ENCODE assay signal across 21 mouse cellular contexts in the genomic region with DNA sequence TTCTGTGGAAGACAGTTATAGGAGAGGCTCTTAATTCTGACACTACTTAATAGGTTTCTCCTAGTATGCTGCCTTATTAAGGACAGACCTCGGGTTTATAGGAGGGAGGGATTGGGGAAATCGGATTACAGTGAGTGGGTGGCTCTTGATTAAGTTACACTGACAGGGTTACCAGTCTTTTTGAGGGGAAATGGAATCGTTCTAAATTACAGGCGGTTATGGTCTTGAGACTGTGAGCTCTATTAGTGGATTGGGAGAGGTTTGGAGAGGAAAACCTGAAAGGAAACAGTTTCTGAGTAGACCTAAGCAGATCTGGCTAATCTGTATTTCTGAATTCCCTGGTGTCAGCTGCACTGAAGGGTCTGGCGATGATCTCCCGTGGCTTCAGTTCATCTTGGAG. TPM values are rescaled to one million over a fixed set of nuclear protein-coding genes. Genes with fewer than 3 reads are reported as not detected.
DNase-seq lines count a peak whose midpoint lies in the region; ATAC-seq and TF ChIP-seq lines count a peak whose summit lies in the region.
"Had no signal": no experiment of that assay in that cellular context is flagged by ENCODE, and none has a peak within 500 bp of the region (broad histone marks: within the 10 kb centered on the region; RNA-seq: fewer than 3 reads in every experiment).

No protein-coding gene starts in this region.

- 4% methylated on average over 6 of the region's 6 CpGs for WGBS in neural tube, embryonic 15.5 days
- 4% methylated on average over 6 of the region's 6 CpGs for WGBS in embryonic facial prominence, embryonic 13.5 days
- 2% methylated on average over 6 of the region's 6 CpGs for WGBS in forebrain, embryonic 14.5 days
- WGBS in stomach, postnatal 0 days: 11% methylated on average over 6 of the region's 6 CpGs

- H3K9ac ChIP-seq in neural tube, embryonic 15.5 days (replicated peaks): no peak overlapping the region
- no peak overlapping the region for H3K9ac ChIP-seq in embryonic facial prominence, embryonic 13.5 days
- peak overlapping the region; percentile 73; the same call in 1 of the 2 replicates for H3K9ac ChIP-seq in forebrain, embryonic 14.5 days (ENCODE audit: low read length)
- H3K9ac ChIP-seq in stomach, postnatal 0 days (ENCODE audit: low read length): no peak overlapping the region
- H3K9ac ChIP-seq: heart, embryonic 12.5 days; hindbrain, embryonic 15.5 days had no signal

- H3K36me3 ChIP-seq in neural tube, embryonic 15.5 days: no peaks in the 10 kb centered on the region
- H3K36me3 ChIP-seq in embryonic facial prominence, embryonic 13.5 days: peaks cover 9% of the 10 kb centered on the region; the same call in 1 of the 2 replicates
- peaks cover 9% of the 10 kb centered on the region; the same call in 1 of the 2 replicates for H3K36me3 ChIP-seq in forebrain, embryonic 14.5 days (ENCODE audit: control insufficient read depth, insufficient read depth, low read length)
- H3K36me3 ChIP-seq in stomach, postnatal 0 days (ENCODE audit: control insufficient read depth, insufficient read depth, low read length): no peaks in the 10 kb centered on the region
- H3K36me3 ChIP-seq: heart, embryonic 12.5 days; hindbrain, embryonic 15.5 days had no signal

- peaks cover 30% of the 10 kb centered on the region for H3K4me1 ChIP-seq in neural tube, embryonic 15.5 days
- peaks cover 59% of the 10 kb centered on the region for H3K4me1 ChIP-seq in embryonic facial prominence, embryonic 13.5 days
- peaks cover 17% of the 10 kb centered on the region for H3K4me1 ChIP-seq in forebrain, embryonic 14.5 days (ENCODE audit: control insufficient read depth, insufficient read depth, low read length)
- no peaks in the 10 kb centered on the region for H3K4me1 ChIP-seq in stomach, postnatal 0 days (replicated peaks; ENCODE audit: control insufficient read depth, insufficient read depth)

- no peak for TF ChIP-seq EP300 in stomach, postnatal 0 days (optimal IDR thresholded peaks at IDR 0.05)

- ATAC-seq in neural tube, embryonic 15.5 days (ENCODE audit: low FRiP score): no peak
- ATAC-seq in embryonic facial prominence, embryonic 13.5 days (ENCODE audit: insufficient number of reproducible peaks, insufficient read depth, low FRiP score, low TSS enrichment, low read depth): no peak
- no peak for ATAC-seq in forebrain, embryonic 14.5 days
- ATAC-seq in stomach, postnatal 0 days (ENCODE audit: low FRiP score, low TSS enrichment): no peak

- peaks cover 81% of the 10 kb centered on the region for H3K27me3 ChIP-seq in neural tube, embryonic 15.5 days (replicated peaks)
- H3K27me3 ChIP-seq in embryonic facial prominence, embryonic 13.5 days: peaks cover 76% of the 10 kb centered on the region
- H3K27me3 ChIP-seq in forebrain, embryonic 14.5 days (replicated peaks; ENCODE audit: control insufficient read depth, insufficient read depth, low read length): peaks cover 48% of the 10 kb centered on the region
- peaks cover 35% of the 10 kb centered on the region for H3K27me3 ChIP-seq in stomach, postnatal 0 days (ENCODE audit: control insufficient read depth, insufficient read depth, low read length)

- TF ChIP-seq CTCF in stomach, postnatal 0 days (IDR thresholded peaks at IDR 0.05; ENCODE audit: low read depth): no peak

- no peak overlapping the region for H3K4me3 ChIP-seq in neural tube, embryonic 15.5 days (replicated peaks)
- H3K4me3 ChIP-seq in embryonic facial prominence, embryonic 13.5 days: peak overlapping the region; percentile 54
- H3K4me3 ChIP-seq in forebrain, embryonic 14.5 days (ENCODE audit: low read depth, low read length): peak overlapping the region; percentile 47
- H3K4me3 ChIP-seq in stomach, postnatal 0 days (ENCODE audit: low read depth, low read length): no peak overlapping the region
- H3K4me3 ChIP-seq: heart, embryonic 12.5 days; hindbrain, embryonic 15.5 days; layer of hippocampus, adult 2 months had no signal

- H3K27ac ChIP-seq in neural tube, embryonic 15.5 days (replicated peaks): no peak overlapping the region
- no peak overlapping the region for H3K27ac ChIP-seq in embryonic facial prominence, embryonic 13.5 days
- no peak overlapping the region for H3K27ac ChIP-seq in forebrain, embryonic 14.5 days (ENCODE audit: low read depth, low read length)
- H3K27ac ChIP-seq in stomach, postnatal 0 days (replicated peaks): no peak overlapping the region
- H3K27ac ChIP-seq: hindbrain, embryonic 15.5 days; layer of hippocampus, adult 2 months had no signal

- H3K4me2 ChIP-seq in neural tube, embryonic 15.5 days: no peak overlapping the region
- peak overlapping the region; percentile 83 for H3K4me2 ChIP-seq in embryonic facial prominence, embryonic 13.5 days
- H3K4me2 ChIP-seq in forebrain, embryonic 14.5 days (ENCODE audit: low read length): peak overlapping the region; percentile 65
- H3K4me2 ChIP-seq in stomach, postnatal 0 days (replicated peaks; ENCODE audit: low read depth): no peak overlapping the region
- H3K4me2 ChIP-seq: heart, embryonic 12.5 days; hindbrain, embryonic 15.5 days had no signal

- peak; percentile 27 for DNase-seq in neural tube, embryonic 10.5 days (ENCODE audit: extremely low spot score, low spot score)
- no peak for DNase-seq in forebrain, embryonic 14.5 days (ENCODE audit: low spot score)
- DNase-seq in retina, postnatal 1 day: peak; percentile 72
- DNase-seq in testis, postnatal 14 days (ENCODE audit: low spot score): no peak
- no peak for DNase-seq in urinary bladder, adult 2 months (ENCODE audit: low spot score)
- no peak for DNase-seq in stomach, postnatal 0 days (ENCODE audit: low spot score)
- DNase-seq: adrenal gland, adult 8-10 months; cerebellum, postnatal 10 days; gastrocnemius, postnatal 10 days; heart, adult 11 months; kidney, adult 11 months; liver; lung, postnatal 14 days; thymus, adult 2 months had no signal

- H3K9me3 ChIP-seq in neural tube, embryonic 15.5 days (replicated peaks): no peaks in the 10 kb centered on the region
- no peaks in the 10 kb centered on the region for H3K9me3 ChIP-seq in embryonic facial prominence, embryonic 13.5 days
- H3K9me3 ChIP-seq in forebrain, embryonic 14.5 days (replicated peaks; ENCODE audit: control insufficient read depth, low read length): no peaks in the 10 kb centered on the region
- no peaks in the 10 kb centered on the region for H3K9me3 ChIP-seq in stomach, postnatal 0 days (ENCODE audit: control insufficient read depth, low read length)
- H3K9me3 ChIP-seq: heart, embryonic 12.5 days; hindbrain, embryonic 15.5 days had no signal

RNA-seq across cellular contexts. Expression of a gene that starts 3.3 kb away (rescaled TPM):
- 0.26 and 0.64 TPM in 2 replicates for polyA plus RNA-seq in neural tube, embryonic 15.5 days (2015; fragmentation: Nextera tagmentation; extraction: Ambion mirVana)
- polyA plus RNA-seq in embryonic facial prominence, embryonic 13.5 days (2015; fragmentation: Nextera tagmentation; extraction: Ambion mirVana): 20.1 and 23.4 TPM in 2 replicates
- polyA plus RNA-seq in forebrain, embryonic 14.5 days (2014; fragmentation: Nextera tagmentation; extraction: Ambion mirVana): 20.6 and 21.8 TPM in 2 replicates
- 4.9 and 5.5 TPM in 2 replicates for polyA plus RNA-seq in urinary bladder, adult 2 months (2012; rRNA removed)
- polyA plus RNA-seq in stomach, postnatal 0 days (2015; fragmentation: Nextera tagmentation; extraction: Ambion mirVana): 9.7 and 12.5 TPM in 2 replicates
- polyA plus RNA-seq: liver, embryonic 16.5 days; midbrain, postnatal 0 days had no signal

Comparison
In these comparisons a context has a peak if more than half of its experiments do, and no peak if none do; other contexts are left out.
1. DNase-seq: peak in neural tube, embryonic 10.5 days (single experiment) and retina, postnatal 1 day (single experiment); none in forebrain, embryonic 14.5 days (single experiment), testis, postnatal 14 days (single experiment), urinary bladder, adult 2 months (single experiment) and stomach, postnatal 0 days (single experiment).
2. H3K4me2 ChIP-seq: peak in embryonic facial prominence, embryonic 13.5 days (single experiment) and forebrain, embryonic 14.5 days (single experiment); none in neural tube, embryonic 15.5 days (single experiment) and stomach, postnatal 0 days (single experiment).
3. H3K4me3 ChIP-seq: peak in embryonic facial prominence, embryonic 13.5 days (single experiment) and forebrain, embryonic 14.5 days (single experiment); none in neural tube, embryonic 15.5 days (single experiment) and stomach, postnatal 0 days (single experiment).